Mouse (Mus musculus): ENCODE data around the gene Rnf6.
"Not testable (repeated sequence)": the region's sequence is repeated elsewhere in the genome, so short reads cannot be mapped to it uniquely, and the experiment has no call there.

Gene Rnf6

GRCm38 (mm10) chr5:146229869-146230650 is 8.7 kb upstream of the Rnf6 start:
- no peak for DNase-seq

DNA sequence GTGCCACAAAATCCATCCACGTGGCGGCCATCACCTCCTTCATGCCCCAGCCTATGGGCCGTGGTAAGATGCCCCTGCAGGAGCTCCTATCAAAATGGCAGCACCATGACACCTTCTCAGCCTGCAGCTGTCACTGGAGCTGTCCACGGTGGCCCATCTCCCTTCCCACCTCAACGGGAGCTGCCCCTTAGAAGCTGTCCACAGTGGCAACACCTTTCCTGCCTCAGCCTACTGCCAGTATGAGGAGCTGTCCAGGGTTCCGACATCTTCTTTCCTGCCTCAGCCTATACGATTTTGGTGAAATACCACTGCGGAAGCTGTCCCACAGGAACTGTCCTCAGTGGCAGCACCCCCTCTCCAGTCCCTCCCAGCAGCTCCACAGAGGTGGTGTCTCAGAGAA is 6.1 kb upstream of the Rnf6 start:
- no peak for DNase-seq

DNA sequence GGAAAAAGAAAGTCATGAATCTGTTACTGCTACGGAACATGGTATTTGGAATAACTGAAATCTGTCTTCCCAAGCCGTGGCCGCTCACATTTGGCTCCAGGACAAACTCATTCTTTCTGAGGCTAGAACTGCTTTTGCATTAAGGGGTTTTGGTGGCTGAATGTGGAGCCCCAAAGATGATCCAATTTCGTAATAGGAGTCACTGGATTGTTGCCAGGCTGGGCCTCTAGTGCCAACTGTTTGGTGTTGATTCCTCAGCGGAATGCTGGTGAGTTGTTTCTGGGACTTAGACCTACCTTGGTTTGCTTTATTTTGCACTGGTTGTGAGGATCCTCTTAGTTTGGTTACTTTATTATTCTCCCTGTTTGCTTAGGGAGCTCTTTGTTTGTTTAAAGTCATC is 2.4 kb upstream of the Rnf6 start:
- DNase-seq: peak in 1 of 2 experiments; percentile 50

GRCm38 (mm10) chr5:146221722-146222121 is 367 bp upstream of the Rnf6 start:
- DNase-seq: no peak

DNA sequence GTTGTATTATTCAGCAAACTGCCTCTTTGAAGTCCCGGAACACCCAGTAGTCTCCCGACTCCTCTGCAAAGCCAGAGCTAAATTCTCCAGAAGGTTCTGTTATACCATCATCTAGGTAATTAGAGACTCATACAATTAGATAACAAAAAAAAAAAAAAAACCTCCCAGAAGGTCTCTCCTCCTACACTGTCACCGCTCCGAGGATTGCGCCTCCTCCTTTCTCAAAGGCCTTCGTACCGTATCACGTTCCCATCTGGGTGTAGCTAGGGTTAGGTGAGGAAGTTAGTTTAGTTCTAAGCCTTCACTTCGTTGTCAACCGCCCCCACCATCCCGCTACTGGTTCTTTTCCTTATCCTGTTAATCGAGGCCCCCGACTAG is 865 bp downstream of the Rnf6 start:
- DNase-seq: no peak

- peak; percentile 87 to 94 for DNase-seq
Measured at GRCm38 (mm10) chr5:146205537-146205936, 15.8 kb downstream of the Rnf6 start.

- DNase-seq: no peak
Measured at GRCm38 (mm10) chr5:146203921-146204320, 17.4 kb downstream of the Rnf6 start.

- no peak for DNase-seq
Measured at GRCm38 (mm10) chr5:146200580-146200979, 20.8 kb downstream of the Rnf6 start.

DNA sequence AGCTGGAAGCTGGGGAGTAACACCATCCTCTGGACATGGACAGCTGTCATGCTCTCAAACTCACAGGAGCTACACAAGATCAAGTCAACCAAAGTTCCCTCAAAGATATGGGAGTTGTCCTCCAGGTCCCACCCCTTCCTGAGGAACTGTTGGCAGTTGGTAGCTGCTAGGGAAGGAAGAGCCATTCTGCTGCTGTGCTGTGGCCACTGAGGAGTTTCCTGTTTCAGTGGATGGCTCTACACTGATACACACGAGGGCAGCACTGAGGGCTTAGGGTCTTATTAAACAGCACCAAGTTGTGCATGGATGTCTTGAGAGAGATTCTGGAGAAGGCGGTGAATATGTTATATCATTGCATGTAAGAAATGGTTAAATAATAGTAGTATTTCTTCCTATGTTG is 21.8 kb downstream of the Rnf6 start:
- no peak for DNase-seq

GRCm38 (mm10) chr5:146199073-146199472 is 22.3 kb downstream of the Rnf6 start:
- peak; percentile 70 to 86 for DNase-seq

DNA sequence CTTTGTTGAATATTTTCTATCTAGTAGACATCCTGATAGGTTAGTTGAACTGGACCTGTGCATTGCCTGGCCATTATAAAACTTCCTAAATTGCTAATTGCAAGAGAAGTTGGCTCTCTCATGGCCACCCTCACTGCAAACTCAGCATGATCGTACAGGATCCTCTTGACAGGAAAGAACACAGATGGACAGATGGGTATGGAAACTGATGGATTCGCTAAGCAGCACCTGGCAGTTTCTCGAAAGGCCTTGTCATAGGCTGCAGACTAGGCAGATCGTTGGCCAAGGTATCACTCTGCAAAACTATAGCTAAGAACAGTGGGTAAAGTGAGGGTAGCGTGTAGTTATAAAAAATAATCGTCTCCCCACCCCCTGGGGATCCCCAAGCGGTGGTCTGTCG is 28.0 kb downstream of the Rnf6 start:
- no peak for DNase-seq

GRCm38 (mm10) chr5:146190501-146191269 is 30.7 kb downstream of the Rnf6 start:
- no peak for DNase-seq

GRCm38 (mm10) chr5:146190093-146190492 is 31.3 kb downstream of the Rnf6 start:
- DNase-seq: peak; percentile 61 to 79

DNA sequence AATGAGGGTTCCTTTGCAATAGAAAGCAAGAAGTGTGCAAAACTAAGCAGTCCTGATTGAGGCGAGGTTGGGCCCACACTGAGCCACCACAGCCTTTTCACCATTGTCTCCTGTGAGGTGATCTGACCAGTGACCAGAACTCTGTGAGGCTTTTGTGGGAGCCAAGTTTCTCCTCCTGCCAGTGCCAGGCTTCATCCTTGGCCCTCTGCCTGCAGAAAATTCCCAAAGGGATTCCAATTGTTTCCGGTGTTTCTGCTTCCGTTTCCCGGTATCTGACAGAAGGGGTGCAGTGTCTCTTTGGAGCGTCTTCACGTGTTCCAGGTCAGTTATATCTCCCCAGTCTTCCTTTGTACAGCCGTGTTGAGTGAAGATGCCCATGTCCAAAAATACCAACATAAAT is 32.6 kb downstream of the Rnf6 start:
- peak in 1 of 2 experiments; percentile 35 for DNase-seq

DNA sequence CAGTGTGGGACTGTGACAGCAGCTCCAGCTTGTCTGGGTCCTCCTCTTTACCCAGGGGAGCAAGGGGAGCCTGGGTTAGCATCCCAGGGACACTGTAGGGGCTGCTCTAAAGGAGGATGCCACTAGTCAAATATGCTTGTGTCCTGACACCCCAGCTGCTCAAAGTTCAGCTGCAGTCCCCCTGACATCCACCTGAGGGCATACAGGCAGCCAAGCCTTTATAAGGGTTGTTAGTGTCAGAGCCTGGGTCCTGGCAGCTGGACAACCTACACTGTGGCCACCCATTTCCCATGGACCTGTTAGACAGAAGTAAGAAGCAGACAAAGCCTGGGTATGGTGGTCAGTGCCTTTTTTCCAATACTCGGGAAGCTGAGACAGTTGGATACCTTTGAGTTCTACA is 33.2 kb downstream of the Rnf6 start:
- peak in 1 of 2 experiments; percentile 59 for DNase-seq

DNA sequence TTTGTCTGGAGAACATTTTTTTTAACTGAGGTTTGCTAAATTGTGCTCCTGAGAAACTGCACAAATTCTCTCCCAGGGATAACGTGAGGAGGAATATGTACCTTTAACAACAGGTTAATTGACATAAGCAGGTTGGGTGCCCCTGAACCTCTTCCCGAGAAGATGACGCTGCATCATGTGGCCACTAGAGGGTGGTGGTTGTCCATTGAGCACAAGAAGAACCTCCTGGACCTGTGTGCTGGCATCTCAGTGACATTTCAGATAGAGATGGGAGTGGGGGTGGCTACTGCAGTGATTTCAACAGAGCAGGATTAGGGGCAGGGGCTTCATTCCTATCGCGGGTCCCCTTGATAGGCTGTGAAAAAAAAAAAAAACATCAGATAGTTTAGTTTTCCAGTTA is 33.9 kb downstream of the Rnf6 start:
- DNase-seq: peak in 1 of 2 experiments; percentile 80

GRCm38 (mm10) chr5:146185204-146185603 is 36.2 kb downstream of the Rnf6 start, which contains the start of gene 1700001J03Rik:
Gene 1700001J03Rik, minus strand, starts transcription at chr5:146185304.
- not testable (repeated sequence) for DNase-seq

DNA sequence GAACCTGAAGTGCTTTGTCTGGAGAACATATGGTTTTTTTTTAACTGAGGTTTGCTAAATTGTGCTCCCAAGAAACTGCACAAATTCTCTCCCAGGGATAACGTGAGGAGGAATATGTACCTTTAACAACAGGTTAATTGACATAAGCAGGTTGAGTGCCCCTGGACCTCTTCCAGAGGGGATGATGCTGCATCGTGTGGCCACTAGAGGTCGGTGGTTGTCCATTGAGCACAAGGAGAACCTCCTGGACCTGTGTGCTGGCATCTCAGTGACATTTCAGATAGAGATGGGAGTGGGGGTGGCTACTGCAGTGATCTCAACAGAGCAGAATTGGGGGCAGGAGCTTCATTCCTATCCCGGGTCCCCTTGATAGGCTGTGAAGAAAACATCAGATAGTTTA is 48.6 kb downstream of the Rnf6 start:
- peak; percentile 46 to 75 for DNase-seq

GRCm38 (mm10) chr5:146170621-146171020 is 50.7 kb downstream of the Rnf6 start, which contains the start of gene Gm6309:
Gene Gm6309, minus strand, starts transcription at chr5:146170721.
- DNase-seq: not testable (repeated sequence)

- DNase-seq: not testable (repeated sequence)
Measured at GRCm38 (mm10) chr5:146160439-146160838, 60.9 kb downstream of the Rnf6 start, which contains the start of gene Gm5565. Gene Gm5565, minus strand, starts transcription at chr5:146160539.

Measured in kidney, adult 8-10 months (tissue).